Mouse (Mus musculus): ENCODE data around the gene Bcl9l.
"Not testable (repeated sequence)": the region's sequence is repeated elsewhere in the genome, so short reads cannot be mapped to it uniquely, and the experiment has no call there.

Gene Bcl9l

DNA sequence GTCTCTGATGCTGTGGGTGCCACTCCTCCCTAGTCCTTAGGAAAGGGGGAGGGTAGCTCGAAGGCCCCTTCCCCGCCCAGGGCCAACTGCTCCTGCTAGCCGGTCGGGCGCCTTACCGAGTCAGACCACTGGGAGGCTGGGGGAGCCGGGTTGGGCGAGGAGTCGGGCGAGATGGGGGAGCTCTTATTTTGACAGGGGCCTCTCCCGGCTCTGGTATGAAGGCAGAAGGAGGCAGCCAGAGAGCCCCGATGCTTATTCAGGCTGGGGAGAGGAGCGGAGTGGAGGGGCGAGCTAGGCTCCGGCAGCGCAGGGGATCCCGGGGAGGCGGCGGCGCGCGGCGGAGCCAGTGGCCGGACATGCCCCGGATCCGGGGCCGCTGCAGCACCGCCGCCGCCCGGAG lies at the start of gene Bcl9l:
Gene Bcl9l (plus strand): TSS at position 274 of the 400 bp plus-strand sequence.
- peak; percentile 97 for DNase-seq

DNA sequence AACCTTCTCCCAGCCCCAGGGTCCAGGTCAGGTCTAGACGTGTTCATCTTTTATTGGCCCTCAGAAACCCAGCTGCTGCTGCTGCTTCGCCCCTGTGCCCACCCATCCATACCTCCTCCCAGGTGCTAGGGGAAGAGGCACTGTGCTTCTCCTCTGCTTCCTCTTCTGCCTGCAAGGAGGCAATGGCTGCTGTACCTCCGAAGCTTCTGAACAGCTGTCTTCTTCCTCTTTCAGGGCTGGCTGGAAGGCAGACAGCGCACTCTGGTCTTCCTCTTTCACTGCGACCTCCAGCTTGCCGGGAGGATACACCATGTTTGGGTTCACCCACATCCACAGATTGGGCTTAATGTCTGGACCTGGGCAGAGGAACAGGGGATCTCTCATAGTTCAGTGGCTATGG lies 46.9 kb upstream of the Bcl9l start:
- DNase-seq: no peak

DNA sequence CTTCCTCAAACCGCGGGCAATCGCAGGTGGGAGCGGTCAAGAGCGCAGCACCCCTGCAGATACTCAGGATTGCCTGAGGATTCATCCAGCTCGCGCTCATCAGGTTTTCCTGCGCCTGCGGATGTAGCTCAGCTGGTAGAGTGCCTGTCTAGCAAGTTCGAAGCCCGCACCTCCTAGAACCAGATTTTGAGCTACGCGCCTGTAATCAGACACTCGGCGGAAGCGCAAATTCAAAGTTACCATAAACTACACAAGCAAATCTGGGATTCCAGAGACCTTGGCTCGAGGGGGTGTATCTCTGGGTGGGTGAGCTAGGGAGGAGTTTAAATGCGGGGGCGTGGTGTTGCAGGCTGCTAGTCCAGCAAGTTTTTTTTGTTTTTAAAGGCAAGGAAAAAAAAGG lies 41.7 kb upstream of the Bcl9l start, which contains the start of gene Foxr1:
Gene Foxr1 (minus strand): TSS at position 176 of the 400 bp plus-strand sequence.
- no peak for DNase-seq

DNA sequence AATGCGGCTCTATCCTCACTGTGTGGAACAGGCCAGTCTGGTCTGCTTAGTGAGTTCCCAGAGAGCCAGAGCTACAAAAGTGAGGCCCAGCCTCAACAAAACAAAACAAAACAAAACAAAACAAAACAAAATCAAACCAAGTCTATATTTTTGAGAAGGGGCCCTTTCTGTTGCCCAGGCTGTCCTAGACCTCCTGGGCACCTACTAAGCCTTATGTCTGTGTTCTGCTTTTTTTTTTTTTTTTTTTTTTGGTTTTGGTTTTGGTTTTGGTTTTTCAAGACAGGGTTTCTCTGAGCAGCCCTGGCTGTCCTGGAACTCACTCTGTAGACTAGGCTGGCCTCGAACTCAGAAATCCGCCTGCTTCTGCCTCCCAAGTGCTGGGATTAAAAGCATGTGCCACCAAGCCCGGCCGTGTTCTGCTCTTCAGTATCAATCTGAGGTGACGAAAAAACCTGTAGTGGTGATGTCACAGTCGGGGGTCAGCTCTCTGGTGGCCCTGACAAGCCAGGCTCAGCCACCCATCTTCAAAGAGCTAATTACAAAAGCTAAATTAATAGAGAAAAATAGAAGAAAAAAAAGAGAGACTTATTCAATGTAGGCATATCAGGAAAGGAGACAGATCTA lies 38.1 kb upstream of the Bcl9l start:
- DNase-seq: not testable (repeated sequence)

DNA sequence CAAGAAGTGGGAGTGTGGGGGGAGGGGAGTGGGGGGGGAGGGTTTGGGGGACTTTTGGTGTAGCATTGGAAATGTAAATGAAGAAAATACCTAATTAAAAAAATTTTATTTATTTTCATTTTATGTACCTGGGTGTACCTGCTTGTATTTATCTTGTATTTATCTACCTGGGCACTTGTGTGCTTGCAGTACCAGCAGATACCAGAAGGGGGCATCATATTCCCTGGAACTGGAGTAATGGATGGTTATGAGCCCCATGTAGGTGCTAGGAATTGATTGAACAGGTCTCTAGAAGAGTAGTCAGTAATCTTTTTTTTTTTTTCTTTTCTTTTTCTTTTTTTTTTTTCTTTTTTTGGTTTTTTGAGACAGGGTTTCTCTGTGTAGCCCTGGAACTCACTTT lies 32.2 kb upstream of the Bcl9l start:
- no peak for DNase-seq

DNA sequence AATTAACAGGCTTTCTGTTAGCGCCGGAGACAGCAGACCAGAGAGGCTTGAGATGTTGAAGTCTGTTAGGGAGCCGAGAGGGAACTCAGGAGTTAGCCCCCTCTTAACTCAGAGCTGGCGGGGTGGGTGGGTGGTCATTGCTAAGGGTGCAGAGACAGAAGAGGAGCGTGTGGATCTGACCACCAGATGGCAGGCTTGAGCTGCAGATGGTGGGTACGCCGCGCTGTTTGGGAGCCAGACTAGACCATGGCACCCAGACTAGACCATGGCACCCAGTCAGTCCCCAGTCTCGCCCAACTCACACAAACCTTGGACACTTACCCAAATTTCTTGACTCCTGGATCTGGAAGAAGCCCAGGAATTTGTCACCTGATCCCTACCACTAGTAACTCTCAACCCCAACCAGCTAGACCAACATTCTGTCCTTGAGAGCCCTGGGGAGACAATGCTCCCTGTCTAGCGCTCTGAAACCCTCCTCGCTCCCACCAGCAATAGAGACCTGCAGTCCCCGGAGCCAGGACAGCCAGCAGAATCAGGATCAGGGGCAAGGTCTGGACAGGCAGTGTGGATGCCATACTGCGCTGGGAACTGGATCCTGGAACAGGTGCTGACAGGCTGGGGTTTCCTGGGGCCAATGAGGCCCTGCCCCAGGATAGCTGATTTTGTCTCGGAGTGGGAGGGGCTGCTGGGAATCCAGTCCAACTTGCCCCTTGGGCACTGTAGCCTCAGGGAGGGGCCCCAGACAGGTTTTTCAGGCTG lies 28.3 kb upstream of the Bcl9l start:
- peak; percentile 93 for DNase-seq

DNA sequence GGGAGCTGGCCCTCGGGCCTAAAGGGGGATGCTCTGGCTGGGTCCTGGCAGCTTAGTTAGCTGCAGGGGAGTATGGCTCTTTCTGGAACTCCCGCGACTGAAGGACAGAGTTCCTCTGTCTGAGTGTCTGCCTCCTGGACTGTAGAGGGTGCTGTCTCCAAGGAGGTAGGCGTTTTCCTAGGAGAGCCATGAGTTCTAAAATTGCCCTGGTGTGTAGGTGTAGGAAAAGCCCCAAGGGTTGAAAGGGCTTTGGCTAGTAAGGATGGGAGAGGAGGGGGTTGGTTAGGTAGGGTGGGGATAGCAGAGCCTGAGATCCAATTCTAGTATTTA lies 27.8 kb upstream of the Bcl9l start, which contains the start of gene Upk2:
Gene Upk2 (minus strand): TSS at position 86 of the 330 bp plus-strand sequence.
- DNase-seq: no peak

DNA sequence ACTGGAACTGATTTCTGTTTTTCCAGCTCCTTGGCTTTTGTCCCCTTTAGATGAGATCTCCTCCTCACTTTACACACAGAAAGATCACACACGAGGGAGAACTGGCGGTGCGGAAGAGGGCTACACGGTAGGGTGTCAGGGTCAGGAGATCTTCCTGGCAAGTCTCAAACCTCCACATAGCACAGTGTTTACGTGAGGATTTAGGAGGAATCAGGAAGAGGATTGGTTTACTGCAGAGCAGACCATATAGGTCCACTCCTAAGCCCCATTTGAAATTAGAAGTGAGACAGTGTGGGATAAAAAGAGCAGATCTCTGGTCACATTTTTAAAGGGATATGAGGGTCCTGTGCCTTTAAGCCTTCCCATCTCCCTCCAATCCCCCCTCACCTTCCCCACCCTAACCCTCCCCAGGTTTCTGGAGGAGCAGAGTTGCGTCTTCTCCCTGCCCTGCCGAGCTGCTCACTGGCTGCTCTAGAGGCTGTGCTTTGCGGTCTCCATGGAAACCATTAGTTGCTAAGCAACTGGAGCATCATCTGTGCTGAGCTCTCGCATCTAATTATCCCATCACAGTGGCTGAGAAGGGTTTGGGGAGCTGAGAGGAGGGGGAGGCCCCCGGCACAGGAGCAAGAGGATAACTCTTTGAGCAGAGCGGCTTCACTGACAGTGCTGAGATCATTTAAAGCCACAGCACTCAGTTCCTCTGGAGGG lies 25.4 kb upstream of the Bcl9l start:
- DNase-seq: peak; percentile 35

DNA sequence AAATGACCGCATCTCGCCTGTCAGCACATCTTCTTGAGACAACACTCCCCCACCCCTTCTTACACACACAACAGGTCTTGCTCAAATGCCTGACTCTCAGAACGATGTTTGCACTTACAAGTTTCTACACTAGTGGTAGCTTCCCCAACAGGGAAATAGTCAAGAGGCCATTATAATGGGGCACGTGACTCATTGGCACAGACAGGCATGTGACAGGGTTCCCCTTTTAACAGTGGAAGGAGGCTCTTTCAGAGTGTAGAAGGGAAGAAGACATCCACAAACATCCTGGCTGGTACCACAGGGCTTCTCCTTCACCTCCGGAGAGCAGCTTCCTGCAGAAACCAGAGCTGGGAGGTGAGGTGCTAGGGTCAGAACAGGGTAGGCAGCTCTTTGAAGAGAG lies 20.7 kb upstream of the Bcl9l start:
- DNase-seq: no peak

DNA sequence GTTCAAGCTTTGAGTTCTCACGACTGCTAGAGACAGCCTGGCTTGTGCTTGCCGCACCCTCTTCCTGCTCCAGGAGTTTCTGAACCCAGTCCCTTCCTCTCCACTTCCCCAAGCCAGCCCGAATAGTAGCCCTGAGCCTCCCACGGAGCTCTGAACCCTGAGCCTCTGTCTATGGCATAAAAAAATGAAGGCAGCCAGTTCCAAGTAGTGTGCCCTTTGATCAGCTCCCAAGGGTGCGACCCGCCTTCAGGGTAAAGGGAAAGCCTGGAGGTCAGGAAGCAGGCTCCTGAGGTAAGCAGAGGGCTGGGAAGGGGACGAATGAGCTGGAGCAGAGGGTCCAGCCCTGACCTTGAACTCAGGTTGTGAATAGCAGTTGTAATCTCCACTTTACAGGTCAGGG lies 14.4 kb upstream of the Bcl9l start:
- DNase-seq: peak; percentile 29

DNA sequence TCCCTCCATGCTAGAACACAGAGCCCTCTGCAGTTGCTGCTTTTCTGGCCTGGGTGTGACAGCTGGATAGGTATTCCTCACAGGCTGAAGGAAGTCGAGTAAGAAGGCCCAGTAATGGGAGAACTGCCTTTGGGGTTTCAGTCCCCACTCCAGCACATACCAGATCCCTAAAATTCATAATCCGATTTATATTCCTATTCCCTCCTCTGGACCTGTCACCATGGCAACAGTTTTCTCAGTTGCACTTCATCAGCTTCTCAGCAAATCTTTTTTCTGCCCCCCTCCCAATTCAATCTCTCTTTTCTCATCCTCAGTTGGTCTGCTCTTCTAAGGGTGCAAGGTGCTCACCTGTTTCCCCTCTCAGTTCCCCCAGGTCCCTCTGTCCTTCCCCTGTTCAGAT lies 13.8 kb upstream of the Bcl9l start:
- DNase-seq: no peak

DNA sequence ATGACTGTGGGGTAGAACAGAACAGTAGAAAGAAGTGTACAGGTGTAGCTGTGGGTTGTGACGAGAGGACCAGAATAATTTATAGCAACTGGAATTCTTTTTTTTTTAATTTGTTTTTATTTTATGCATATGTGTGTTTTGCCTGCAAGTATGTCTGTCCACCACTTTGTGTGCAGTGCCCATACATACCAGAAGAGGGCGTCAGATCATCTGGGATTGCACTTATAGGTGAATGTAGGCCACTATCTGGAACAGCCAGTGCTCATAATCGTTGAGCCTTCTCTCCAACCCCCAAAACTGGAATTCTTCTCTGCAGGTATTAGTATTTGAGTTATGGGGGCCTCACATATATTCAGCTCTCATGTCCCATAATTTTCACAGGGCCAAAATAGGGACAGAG lies 9.4 kb upstream of the Bcl9l start:
- peak; percentile 33 for DNase-seq

DNA sequence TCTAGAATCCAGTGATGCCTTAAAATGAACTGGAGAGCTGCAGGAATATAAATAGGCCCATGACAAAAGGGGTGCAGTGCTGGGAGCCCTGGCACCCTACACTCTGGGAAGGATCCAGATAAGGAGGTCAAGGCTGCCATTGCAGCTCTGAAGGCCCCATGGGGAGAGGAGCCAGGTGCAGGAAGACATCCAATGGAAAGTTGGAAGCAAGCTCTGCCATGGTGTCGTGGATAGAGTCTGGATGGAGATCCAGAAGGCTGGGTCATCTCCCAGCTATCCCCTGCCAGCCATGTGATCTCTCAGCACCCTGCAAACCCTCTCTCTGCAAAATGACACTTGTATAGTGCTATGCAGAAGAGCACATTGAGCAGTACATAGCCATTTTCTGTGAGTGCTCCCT lies 8.3 kb upstream of the Bcl9l start:
- no peak for DNase-seq

DNA sequence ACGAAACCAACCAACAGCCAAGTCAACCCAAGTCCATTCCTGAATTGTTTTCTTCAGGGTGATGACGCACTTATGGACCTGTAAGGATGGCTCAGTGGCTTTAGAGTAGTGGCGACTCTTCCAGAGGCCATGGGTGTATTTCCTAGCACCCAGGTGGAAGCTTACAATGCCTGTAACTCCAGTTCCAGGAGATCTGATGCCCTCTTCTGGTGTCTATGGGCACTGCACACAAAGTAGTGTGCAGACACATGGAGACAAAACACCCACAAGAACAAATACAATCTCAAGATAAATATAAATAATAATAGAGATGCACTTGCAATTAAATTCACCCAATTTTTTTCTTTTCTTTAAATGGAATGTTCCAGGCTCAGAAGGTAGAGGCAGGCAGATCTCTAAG lies 6.7 kb upstream of the Bcl9l start:
- DNase-seq: peak; percentile 40

DNA sequence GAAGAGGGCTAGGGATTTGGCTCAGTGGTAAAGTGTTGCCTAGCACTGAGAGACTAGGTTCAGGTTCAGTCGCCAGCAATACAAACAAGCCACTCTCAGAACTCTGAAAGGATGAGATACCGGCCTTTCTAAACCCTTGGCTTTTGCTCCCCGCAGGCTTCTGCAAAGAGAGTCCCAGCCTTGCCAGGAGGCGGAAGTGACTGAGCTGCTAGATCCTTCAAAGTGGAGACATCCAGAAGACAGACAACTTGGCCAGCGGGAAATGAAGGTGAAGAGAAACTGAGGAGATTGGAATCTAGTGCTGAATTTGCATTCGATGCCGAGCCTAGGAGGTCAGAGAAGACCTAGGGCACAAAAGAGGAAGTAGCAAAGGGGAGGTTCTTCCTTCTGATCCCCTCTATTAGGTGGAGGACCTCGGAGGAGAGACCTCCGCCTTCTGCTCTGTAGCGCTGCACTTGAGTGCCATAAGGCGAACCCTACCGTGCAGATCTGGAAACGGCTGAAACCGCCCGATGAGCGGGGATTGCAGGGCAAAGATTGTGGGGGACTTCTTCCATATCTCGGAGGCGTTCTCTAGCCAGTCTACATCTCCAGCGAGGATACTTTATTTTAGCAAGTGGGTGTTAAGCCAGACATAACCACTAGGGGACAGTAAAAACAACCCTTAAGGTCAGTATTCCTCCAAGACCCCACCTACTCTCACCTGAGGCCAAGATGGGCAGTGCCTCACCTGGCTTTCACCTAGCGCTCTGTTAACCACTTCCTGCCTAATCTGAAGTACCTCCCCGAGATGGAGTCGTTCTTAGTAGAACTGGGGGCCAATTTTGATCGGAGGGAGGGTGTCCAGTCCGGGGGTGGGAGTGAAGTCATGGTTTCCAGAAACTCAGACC lies 5.0 kb upstream of the Bcl9l start:
- peak; percentile 69 for DNase-seq

DNA sequence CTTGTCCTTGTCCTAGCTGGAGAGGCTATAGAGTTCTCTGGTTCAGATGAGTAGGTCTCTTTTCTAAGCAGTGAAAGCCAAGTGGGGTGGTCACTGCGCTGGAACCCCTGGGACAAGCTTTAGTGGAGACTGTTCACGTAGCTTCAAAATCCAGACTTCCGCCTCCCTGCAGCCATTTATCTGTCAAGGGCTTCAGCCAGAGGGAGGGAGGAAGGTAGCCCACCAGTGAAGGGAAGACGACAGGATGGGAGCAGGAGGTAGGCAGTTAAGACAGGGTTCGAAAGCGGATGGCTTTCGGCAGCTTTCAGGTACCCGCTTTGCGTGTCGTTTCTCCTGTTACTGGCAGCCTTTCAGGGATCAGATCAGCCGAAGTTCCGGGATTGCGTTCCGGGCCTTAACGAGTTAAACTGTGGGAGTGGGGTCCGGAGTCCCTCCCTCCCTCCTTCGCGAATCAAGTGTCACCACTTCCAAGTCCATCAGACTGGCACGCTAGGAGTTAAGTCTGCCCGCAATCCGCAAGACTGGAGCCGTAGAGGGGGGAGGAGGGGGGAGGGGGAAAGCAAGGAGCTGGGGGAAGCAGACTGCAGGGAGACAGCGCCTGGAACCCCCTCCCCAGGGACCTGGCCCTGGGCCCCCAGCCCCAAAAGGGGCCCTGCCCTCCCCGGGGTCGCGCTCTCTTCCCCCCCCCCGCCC lies 4.2 kb upstream of the Bcl9l start:
- peak; percentile 88 for DNase-seq

DNA sequence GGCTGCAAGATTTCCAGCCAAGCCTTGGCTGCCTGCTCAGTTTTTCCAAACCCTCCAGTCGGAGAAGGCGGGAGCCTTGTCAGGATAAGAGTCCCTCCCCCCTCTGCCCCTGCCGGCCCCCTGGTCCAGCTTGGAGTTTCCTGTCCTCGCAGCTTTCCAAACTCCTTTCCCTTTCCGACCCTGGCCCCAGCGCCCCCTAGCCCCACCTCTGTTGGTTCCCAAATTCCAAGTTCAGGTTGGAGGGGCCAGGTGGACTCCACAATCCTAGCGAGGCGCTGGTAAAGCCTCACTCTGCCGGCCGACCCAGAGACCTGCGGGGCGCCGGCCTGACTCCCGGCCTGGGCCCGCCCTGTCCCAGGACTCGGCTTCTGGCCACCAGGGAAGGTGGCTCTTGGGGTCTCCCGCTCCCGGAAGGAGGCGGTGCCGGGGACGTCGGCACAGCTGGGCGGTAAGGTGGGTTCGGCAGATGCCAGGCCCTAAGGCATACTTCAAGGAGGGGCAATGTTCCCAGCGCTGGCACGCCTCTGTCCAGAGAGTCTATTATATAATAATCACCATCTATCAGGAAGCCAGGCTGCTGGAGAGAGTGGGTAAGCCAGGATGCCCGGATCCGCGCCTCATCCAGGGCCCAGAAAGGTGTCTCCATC lies 3.5 kb upstream of the Bcl9l start:
- peak; percentile 92 for DNase-seq

DNA sequence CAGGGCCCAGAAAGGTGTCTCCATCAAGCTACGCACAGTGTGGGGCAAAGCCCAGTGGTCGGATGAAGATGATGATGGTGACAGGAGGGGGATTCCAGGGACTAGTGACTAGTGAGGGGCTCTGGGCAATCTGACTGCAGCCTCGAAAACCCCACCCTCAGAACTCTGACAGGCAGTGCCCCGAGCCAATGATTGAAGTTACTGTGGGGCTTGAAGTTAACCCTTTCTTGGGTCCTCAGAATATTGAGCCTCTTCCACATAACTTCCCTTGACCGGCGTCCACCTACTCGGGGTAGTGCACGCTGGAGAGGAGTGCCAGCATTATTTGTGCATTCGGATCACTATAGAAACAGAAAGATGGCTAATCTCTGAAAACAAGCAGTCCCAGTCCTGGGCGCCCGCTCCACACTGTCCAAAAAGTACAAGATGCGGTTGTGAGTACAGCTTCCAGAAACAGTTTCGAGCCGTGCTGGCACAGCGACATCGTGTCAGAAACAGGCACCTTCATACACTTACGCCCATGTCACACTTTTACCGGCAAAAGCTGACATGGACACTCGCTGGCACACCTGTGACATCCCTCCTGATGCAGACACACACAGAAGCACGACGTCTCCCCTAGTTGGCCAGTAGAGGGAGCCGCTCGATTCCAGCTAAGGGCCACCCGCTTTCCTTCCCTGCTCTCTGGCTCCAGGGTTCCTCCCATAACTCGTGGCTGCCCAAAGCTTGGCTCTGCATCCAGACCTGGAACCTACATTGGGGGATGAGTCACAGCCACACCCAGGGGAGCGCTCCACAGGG lies 2.8 kb upstream of the Bcl9l start:
- peak; percentile 92 for DNase-seq

DNA sequence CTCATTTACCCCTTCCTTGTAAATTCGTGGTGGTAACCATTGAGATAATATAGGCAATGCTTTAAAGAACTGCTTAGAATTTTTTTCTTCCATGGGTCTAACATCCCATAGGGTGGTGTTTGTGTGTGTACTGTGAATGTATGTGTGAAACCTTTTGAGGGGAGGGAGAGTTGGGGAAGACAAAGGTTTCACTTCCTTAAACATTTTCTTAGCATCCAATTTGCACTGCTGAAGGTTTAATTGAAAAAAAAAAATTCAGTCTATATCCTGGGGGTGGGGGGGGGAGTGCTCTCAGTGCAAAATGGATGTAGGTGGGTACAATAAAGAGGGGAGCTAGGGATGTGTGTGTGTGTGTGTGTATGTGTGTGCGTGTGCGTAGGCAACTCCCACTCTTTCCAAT lies 513 bp upstream of the Bcl9l start:
- DNase-seq: no peak

DNA sequence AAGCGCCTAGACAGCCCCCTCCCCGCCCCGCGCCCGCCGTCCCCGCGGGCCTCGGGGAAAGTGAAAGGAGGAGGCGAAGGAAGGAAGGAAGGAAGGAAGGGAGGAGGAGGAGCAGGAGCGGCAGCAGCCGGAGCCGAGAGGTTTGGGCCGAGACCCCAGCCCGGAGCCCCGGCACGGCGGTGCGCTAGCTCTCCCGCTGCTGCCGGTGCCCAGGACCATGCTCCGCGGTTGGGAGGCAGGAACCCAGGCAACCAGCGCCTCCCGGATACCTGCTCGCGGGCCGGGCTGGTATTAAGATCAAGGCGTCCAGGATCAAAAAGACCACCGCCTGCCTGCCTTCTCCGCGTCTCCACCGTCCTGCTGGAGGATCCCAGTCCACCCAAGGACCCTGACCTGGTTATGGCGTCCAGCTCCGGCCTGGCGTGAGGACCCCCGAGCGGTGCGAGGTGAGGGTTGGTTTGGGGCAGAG lies 450 bp downstream of the Bcl9l start:
- no peak for DNase-seq
